Mouse (Mus musculus) limb, embryonic 15.5 days (tissue): ENCODE measurements at regions not wholly inside any gene's neighbourhood (a gene's known extent, or its start where the extent isn't known, plus 50 kb on each side); places are given as distances from the start of the nearest gene placed in this dataset.

Experiments used
- ATAC-seq: fragments of 200-750 bp; cut with Nextera tagmentation; 2 replicates; pipeline ENCODE4 v1.8.0; 2017; ENCODE audit warnings: low read depth, moderate TSS enrichment; ENCODE audit not compliant: insufficient number of reproducible peaks, low FRiP score, low TSS enrichment
- H3K27ac ChIP-seq: fragments of 300-500 bp; sonication (generic); 2 replicates; pipeline ENCODE4 v1.5.1; 2015; ENCODE audit warnings: moderate library complexity, mild to moderate bottlenecking, inconsistent platforms
- H3K27me3 ChIP-seq: fragments of 300-500 bp; sonication (generic); 2 replicates; pipeline ENCODE4 v1.6.1; 2015; ENCODE audit warnings: inconsistent platforms
- H3K36me3 ChIP-seq: fragments of 300-500 bp; sonication (generic); 2 replicates; pipeline ENCODE4 v1.6.1; 2015; ENCODE audit warnings: inconsistent platforms
- H3K4me1 ChIP-seq: fragments of 300-500 bp; sonication (generic); 2 replicates; pipeline ENCODE4 v1.6.1; 2015; ENCODE audit warnings: inconsistent platforms
- H3K4me2 ChIP-seq: fragments of 300-500 bp; sonication (generic); 2 replicates; pipeline ENCODE4 v1.6.1; 2015; ENCODE audit warnings: mild to moderate bottlenecking, inconsistent platforms
- H3K4me3 ChIP-seq: fragments of 300-500 bp; sonication (generic); 2 replicates; pipeline ENCODE4 v1.5.1; 2015; ENCODE audit warnings: mild to moderate bottlenecking, inconsistent platforms
- H3K9ac ChIP-seq: fragments of 300-500 bp; sonication (generic); 2 replicates; pipeline ENCODE4 v1.6.1; 2015; ENCODE audit warnings: inconsistent platforms
- H3K9me3 ChIP-seq: fragments of 300-500 bp; sonication (generic); 2 replicates; pipeline ENCODE4 v1.6.1; 2016; ENCODE audit warnings: inconsistent platforms
- WGBS: fragments of 180-500 bp; shearing (Covaris S2); methylation state at CpG from one replicate; pipeline ENCODE4 v1.1.7; 2015; 5-methylcytosine and 5-hydroxymethylcytosine counted together

GRCm38 (mm10) chr4:33582986-33583720, 273.0 kb downstream of the Rngtt start:
- H3K27me3 ChIP-seq = no peaks in the 10 kb centered on the region
- 86% methylated on average over 15 of the region's 15 CpGs for WGBS
- no peak overlapping the region for H3K4me3 ChIP-seq
- H3K4me1 ChIP-seq = peaks cover 16% of the 10 kb centered on the region
- H3K9me3 ChIP-seq = no peaks in the 10 kb centered on the region
- H3K9ac ChIP-seq = no peak overlapping the region
- H3K36me3 ChIP-seq = no peaks in the 10 kb centered on the region
- no peak for ATAC-seq
- H3K4me2 ChIP-seq = no peak overlapping the region
- no peak overlapping the region for H3K27ac ChIP-seq

GRCm38 (mm10) chr4:33583979-33584907, 274.1 kb downstream of the Rngtt start:
- 85% methylated on average over 22 of the region's 22 CpGs for WGBS

GRCm38 (mm10) chr4:33585821-33586220, 275.7 kb downstream of the Rngtt start:
- no peaks in the 10 kb centered on the region for H3K36me3 ChIP-seq
- no peak overlapping the region for H3K9ac ChIP-seq
- H3K27ac ChIP-seq = peak overlapping the region; percentile 54; the same call in 1 of the 2 replicates
- ATAC-seq = no peak
- H3K27me3 ChIP-seq = no peaks in the 10 kb centered on the region
- H3K4me2 ChIP-seq = no peak overlapping the region
- no peaks in the 10 kb centered on the region for H3K9me3 ChIP-seq
- H3K4me1 ChIP-seq = peaks cover 20% of the 10 kb centered on the region
- H3K4me3 ChIP-seq = no peak overlapping the region
- 83% methylated on average over 6 of the region's 6 CpGs for WGBS

More at GRCm38 (mm10) chr4:33583979-33584907, 274.1 kb downstream of the Rngtt start:
- no peak for ATAC-seq
- H3K4me3 ChIP-seq = no peak overlapping the region
- H3K9ac ChIP-seq = no peak overlapping the region
- H3K4me2 ChIP-seq = no peak overlapping the region
- H3K27me3 ChIP-seq = no peaks in the 10 kb centered on the region
- peaks cover 19% of the 10 kb centered on the region for H3K4me1 ChIP-seq
- no peaks in the 10 kb centered on the region for H3K36me3 ChIP-seq
- H3K27ac ChIP-seq = no peak overlapping the region
- H3K9me3 ChIP-seq = no peaks in the 10 kb centered on the region

- no peak for ATAC-seq
- H3K9ac ChIP-seq = no peak overlapping the region
- H3K9me3 ChIP-seq = no peaks in the 10 kb centered on the region
- H3K4me3 ChIP-seq = no peak overlapping the region
- no peaks in the 10 kb centered on the region for H3K27me3 ChIP-seq
- no peaks in the 10 kb centered on the region for H3K36me3 ChIP-seq
- H3K27ac ChIP-seq = peak overlapping the region; percentile 54; the same call in 1 of the 2 replicates
- H3K4me2 ChIP-seq = no peak overlapping the region
- H3K4me1 ChIP-seq = peaks cover 20% of the 10 kb centered on the region
- WGBS = 64% methylated on average over 4 of the region's 4 CpGs
Measured at GRCm38 (mm10) chr4:33586290-33586614, 276.1 kb downstream of the Rngtt start.

GRCm38 (mm10) chr4:33586615-33587451, 276.7 kb downstream of the Rngtt start:
- no peaks in the 10 kb centered on the region for H3K36me3 ChIP-seq
- no peaks in the 10 kb centered on the region for H3K9me3 ChIP-seq
- H3K9ac ChIP-seq = no peak overlapping the region
- ATAC-seq = peak; percentile 64; the same call in 1 of the 2 replicates
- H3K4me2 ChIP-seq = peak overlapping the region; percentile 45
- 10% methylated on average over 15 of the region's 15 CpGs for WGBS
- peaks cover 18% of the 10 kb centered on the region for H3K4me1 ChIP-seq
- H3K27me3 ChIP-seq = no peaks in the 10 kb centered on the region
- H3K27ac ChIP-seq = peak overlapping the region; percentile 54; the same call in 1 of the 2 replicates
- peak overlapping the region; percentile 30 for H3K4me3 ChIP-seq

- Histone ChIP-seq H3K27me3 (no peaks in the 10 kb centered on the region), H3K4me3 (no peak overlapping the region), H3K4me1 (peaks cover 15% of the 10 kb centered on the region), H3K4me2 (no peak overlapping the region), H3K9me3 (no peaks in the 10 kb centered on the region; the same call in 1 of the 2 replicates), H3K27ac (no peak overlapping the region), H3K9ac (no peak overlapping the region), H3K36me3 (no peaks in the 10 kb centered on the region)
- WGBS = 68% methylated on average over 11 of the region's 11 CpGs
- ATAC-seq = no peak
Measured at GRCm38 (mm10) chr4:33587666-33588065, 277.6 kb downstream of the Rngtt start.

GRCm38 (mm10) chr4:33588127-33588526, 278.0 kb downstream of the Rngtt start:
- 72% methylated on average over 5 of the region's 5 CpGs for WGBS
- H3K9me3 ChIP-seq = no peaks in the 10 kb centered on the region; the same call in 1 of the 2 replicates

GRCm38 (mm10) chr4:33589207-33589606, 279.1 kb downstream of the Rngtt start:
- H3K27me3 ChIP-seq = no peaks in the 10 kb centered on the region
- no peaks in the 10 kb centered on the region; the same call in 1 of the 2 replicates for H3K9me3 ChIP-seq
- H3K27ac ChIP-seq = no peak overlapping the region
- H3K4me1 ChIP-seq = peaks cover 15% of the 10 kb centered on the region
- H3K4me2 ChIP-seq = peak overlapping the region; percentile 22; the same call in 1 of the 2 replicates
- H3K9ac ChIP-seq = no peak overlapping the region
- no peaks in the 10 kb centered on the region for H3K36me3 ChIP-seq
- 12% methylated on average over 8 of the region's 8 CpGs for WGBS
- no peak for ATAC-seq
- H3K4me3 ChIP-seq = no peak overlapping the region

More at GRCm38 (mm10) chr4:33588127-33588526, 278.0 kb downstream of the Rngtt start:
- Histone ChIP-seq H3K36me3 (no peaks in the 10 kb centered on the region), H3K27me3 (no peaks in the 10 kb centered on the region), H3K9ac (no peak overlapping the region), H3K4me3 (no peak overlapping the region), H3K4me2 (no peak overlapping the region), H3K27ac (no peak overlapping the region), H3K4me1 (peaks cover 15% of the 10 kb centered on the region)
- no peak for ATAC-seq

- no peaks in the 10 kb centered on the region for H3K4me1 ChIP-seq
- H3K36me3 ChIP-seq = no peaks in the 10 kb centered on the region
- no peaks in the 10 kb centered on the region; the same call in 1 of the 2 replicates for H3K9me3 ChIP-seq
- no peak overlapping the region for H3K4me2 ChIP-seq
- no peak overlapping the region for H3K4me3 ChIP-seq
- H3K27ac ChIP-seq = no peak overlapping the region
- 53% methylated on average over 11 of the region's 11 CpGs for WGBS
- ATAC-seq = no peak
- H3K27me3 ChIP-seq = no peaks in the 10 kb centered on the region
- H3K9ac ChIP-seq = no peak overlapping the region
Measured at GRCm38 (mm10) chr4:33594997-33595657, 285.0 kb downstream of the Rngtt start.

GRCm38 (mm10) chr4:33595763-33596162, 285.7 kb downstream of the Rngtt start:
- Histone ChIP-seq H3K9ac (no peak overlapping the region), H3K4me2 (no peak overlapping the region), H3K27ac (no peak overlapping the region), H3K27me3 (no peaks in the 10 kb centered on the region), H3K36me3 (no peaks in the 10 kb centered on the region), H3K9me3 (no peaks in the 10 kb centered on the region; the same call in 1 of the 2 replicates), H3K4me1 (no peaks in the 10 kb centered on the region), H3K4me3 (no peak overlapping the region)
- WGBS = 64% methylated on average over 9 of the region's 9 CpGs
- no peak for ATAC-seq

GRCm38 (mm10) chr4:33599966-33600365, 289.9 kb downstream of the Rngtt start:
- Histone ChIP-seq H3K4me3 (no peak overlapping the region), H3K4me1 (no peaks in the 10 kb centered on the region), H3K27me3 (no peaks in the 10 kb centered on the region), H3K4me2 (no peak overlapping the region), H3K27ac (no peak overlapping the region), H3K36me3 (no peaks in the 10 kb centered on the region), H3K9ac (no peak overlapping the region), H3K9me3 (no peaks in the 10 kb centered on the region)
- 61% methylated on average over 1 of the region's 1 CpGs for WGBS
- ATAC-seq = no peak
